Mouse (Mus musculus): ENCODE results near the gene Daxx.
A peak's percentile ranks its signal among the peaks of the same experiment; 100 is the strongest.

GRCm38 (mm10) chr17:33909077-33909868 is at the start of gene Daxx:
- TF ChIP-seq CTCF (IDR thresholded peaks at IDR 0.05; ENCODE audit: low read depth): peak; percentile 1; the same call in 1 of the 2 replicates
- no peak for TF ChIP-seq EP300 (optimal IDR thresholded peaks at IDR 0.05)

Measured in stomach, postnatal 0 days (tissue).